Mouse (Mus musculus) WW6 (cell line): ENCODE results near the gene Psat1.

Source experiments
- DNase-seq: peaks from one replicate; pipeline ENCODE4 v3.0.0-alpha.2; 2013; ENCODE audit warnings: low read depth, low spot score

Psat1 gene

GRCm38 (mm10) chr19:15864129-15864528 is 83.0 kb downstream of the Psat1 start:
- no peak for DNase-seq

DNA sequence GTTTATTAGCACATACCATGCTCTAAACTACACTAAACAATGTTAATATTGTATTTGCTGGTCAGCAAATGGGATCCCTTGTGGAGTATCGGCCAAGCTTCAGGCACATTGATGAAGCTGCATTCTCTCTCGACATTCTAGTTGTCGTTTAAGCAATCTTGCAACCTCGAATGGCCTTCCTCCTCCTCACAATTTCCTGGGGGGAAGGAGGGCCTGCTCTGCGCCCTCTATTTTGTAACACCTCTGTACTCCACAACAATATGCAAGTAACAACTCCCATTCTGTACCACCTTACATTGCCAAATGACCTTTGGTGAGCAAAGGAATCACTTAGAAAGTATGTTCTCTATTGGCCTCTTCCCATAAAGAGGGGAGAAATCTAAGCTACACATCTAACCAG is 91.8 kb downstream of the Psat1 start:
- no peak for DNase-seq
